Mouse (Mus musculus) hindbrain, embryonic 11.5 days (tissue): ENCODE results near the gene Alg14. TPM values are rescaled to one million over a fixed set of nuclear protein-coding genes. Genes with fewer than 3 reads are reported as not detected.
A peak's percentile ranks its signal among the peaks of the same experiment; 100 is the strongest.

Source experiments
- ATAC-seq: fragments of 200-750 bp; cut with Nextera tagmentation; 2 replicates; pipeline ENCODE4 v1.8.0; 2017; ENCODE audit warnings: mild to moderate bottlenecking, moderate TSS enrichment, moderate library complexity; ENCODE audit not compliant: low FRiP score
- DNase-seq: peaks from one replicate; pipeline ENCODE4 v3.0.0-alpha.2; 2015; ENCODE audit warnings: low spot score
- H3K27ac ChIP-seq: fragments of 300-500 bp; sonication (generic); 2 replicates; pipeline ENCODE4 v1.5.1; 2014; ENCODE audit warnings: mild to moderate bottlenecking, low read depth, low read length
- H3K27me3 ChIP-seq: fragments of 300-500 bp; sonication (generic); 2 replicates; pipeline ENCODE4 v1.6.1; 2014; ENCODE audit warnings: mild to moderate bottlenecking, low read length, moderate library complexity, mixed read lengths; ENCODE audit not compliant: control insufficient read depth, insufficient read depth
- H3K36me3 ChIP-seq: fragments of 300-500 bp; sonication (generic); 2 replicates; pipeline ENCODE4 v1.6.1; 2014; ENCODE audit warnings: mild to moderate bottlenecking, low read length, moderate library complexity, mixed read lengths; ENCODE audit not compliant: control insufficient read depth, insufficient read depth
- H3K4me1 ChIP-seq: fragments of 300-500 bp; sonication (generic); replicated peaks from 2 replicates; pipeline ENCODE4 v1.6.1; 2014; ENCODE audit warnings: low read length, mixed read lengths; ENCODE audit not compliant: control insufficient read depth, insufficient read depth
- H3K4me2 ChIP-seq: fragments of 300-500 bp; sonication (generic); replicated peaks from 2 replicates; pipeline ENCODE4 v1.6.1; 2014; ENCODE audit warnings: mild to moderate bottlenecking, low read depth, low read length
- H3K4me3 ChIP-seq: fragments of 300-500 bp; sonication (generic); 2 replicates; pipeline ENCODE4 v1.5.1; 2014; ENCODE audit warnings: low read depth, low read length
- H3K9ac ChIP-seq: fragments of 300-500 bp; sonication (generic); 2 replicates; pipeline ENCODE4 v1.6.1; 2014; ENCODE audit warnings: low read depth, low read length
- H3K9me3 ChIP-seq: fragments of 300-500 bp; sonication (generic); 2 replicates; pipeline ENCODE4 v1.6.1; 2016; ENCODE audit warnings: low read length; ENCODE audit not compliant: control insufficient read depth
- WGBS: fragments of 180-500 bp; shearing (Covaris S2); extraction: QIAGEN DNeasy Blood & Tissue Kit; methylation state at CpG from one replicate; pipeline ENCODE4 v1.1.7; 2014; 5-methylcytosine and 5-hydroxymethylcytosine counted together
- polyA plus RNA-seq: library from polyadenylated mRNA; unstranded; fragments of >200 nt; fragmentation: Nextera tagmentation; extraction: Ambion mirVana; gene quantifications from 2 replicates; pipeline ENCODE4 v1.2.1, GENCODE M21; 2014

The Alg14 gene
- polyA plus RNA-seq, 1 experiment from 2014 or later = 41.8 TPM

DNA sequence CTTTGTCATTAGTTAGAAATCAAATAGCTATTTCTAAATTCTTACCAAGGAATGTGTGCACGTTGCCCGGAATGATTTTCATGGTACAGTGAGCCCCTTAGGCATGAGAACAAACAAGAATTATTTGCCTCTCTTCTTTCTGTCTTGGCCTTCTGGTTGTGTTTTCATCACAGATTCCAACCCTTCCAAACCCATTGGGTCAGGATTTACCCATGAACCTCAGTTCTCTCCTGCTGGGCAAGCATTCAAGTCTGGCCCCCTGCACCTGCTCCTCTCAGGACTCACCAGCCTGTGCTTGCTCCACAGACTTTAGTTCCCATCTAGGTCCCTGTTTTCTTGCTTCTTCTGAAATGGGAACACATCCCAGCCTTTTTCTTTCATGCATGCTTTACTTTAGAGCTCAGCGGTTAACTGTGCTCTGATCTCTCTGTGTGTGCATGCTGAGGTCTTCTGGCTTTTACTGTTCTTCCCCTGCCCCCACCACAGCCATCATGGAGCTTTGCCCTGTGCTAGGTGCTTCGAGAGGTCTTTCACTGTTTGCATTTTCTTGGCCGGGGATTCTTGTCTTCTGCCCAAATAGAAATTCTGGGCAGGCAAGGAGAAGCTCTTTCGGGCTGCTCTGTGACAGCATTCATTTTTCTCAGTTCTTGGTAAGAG lies 44.8 kb downstream of the Alg14 start:
- H3K9ac ChIP-seq = no peak overlapping the region
- no peak overlapping the region for H3K4me2 ChIP-seq
- H3K4me3 ChIP-seq = no peak overlapping the region
- no peaks in the 10 kb centered on the region for H3K9me3 ChIP-seq
- no peak for DNase-seq
- H3K27ac ChIP-seq = no peak overlapping the region
- no peak for ATAC-seq
- H3K36me3 ChIP-seq = no peaks in the 10 kb centered on the region
- no peaks in the 10 kb centered on the region for H3K27me3 ChIP-seq
- no peaks in the 10 kb centered on the region for H3K4me1 ChIP-seq
- 89% methylated on average over 6 of the region's 6 CpGs for WGBS

- no peak for ATAC-seq
- no peak for DNase-seq
Measured at GRCm38 (mm10) chr3:121338687-121339086, 47.1 kb downstream of the Alg14 start.

DNA sequence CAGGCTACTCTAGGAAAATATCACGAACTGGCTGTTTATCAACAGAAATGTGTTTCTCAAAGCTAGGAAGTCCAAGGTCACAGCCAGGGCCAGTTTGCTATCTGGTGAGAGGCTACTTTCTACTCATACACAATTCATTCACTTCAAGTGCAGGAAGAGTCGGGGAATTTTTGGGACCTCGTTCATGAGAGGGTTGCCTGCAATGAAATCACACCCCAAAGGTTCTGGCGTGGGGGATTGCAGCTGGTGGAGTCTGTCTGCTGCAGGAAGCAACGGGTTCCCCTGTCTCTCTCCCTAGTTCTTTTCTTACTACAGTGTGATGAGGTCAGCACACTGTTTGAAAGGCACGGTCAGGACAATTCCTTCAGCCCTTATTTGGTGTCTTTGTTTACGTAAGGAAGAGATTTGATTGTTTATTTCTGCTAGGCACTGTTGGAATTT lies 48.8 kb downstream of the Alg14 start:
- Histone ChIP-seq H3K4me2 (no peak overlapping the region), H3K9me3 (no peaks in the 10 kb centered on the region), H3K27me3 (no peaks in the 10 kb centered on the region), H3K9ac (no peak overlapping the region), H3K36me3 (no peaks in the 10 kb centered on the region), H3K27ac (no peak overlapping the region), H3K4me3 (no peak overlapping the region), H3K4me1 (no peaks in the 10 kb centered on the region)
- no peak for DNase-seq
- no peak for ATAC-seq
- 64% methylated on average over 7 of the region's 7 CpGs for WGBS

More at GRCm38 (mm10) chr3:121338687-121339086, 47.1 kb downstream of the Alg14 start:
- Histone ChIP-seq H3K4me3 (no peak overlapping the region), H3K27me3 (no peaks in the 10 kb centered on the region), H3K36me3 (no peaks in the 10 kb centered on the region), H3K4me1 (no peaks in the 10 kb centered on the region), H3K4me2 (no peak overlapping the region), H3K9me3 (no peaks in the 10 kb centered on the region), H3K27ac (no peak overlapping the region), H3K9ac (no peak overlapping the region)
- WGBS = 57% methylated on average over 2 of the region's 2 CpGs

- 93% methylated on average over 7 of the region's 7 CpGs for WGBS
- DNase-seq = no peak
- Histone ChIP-seq H3K9me3 (no peaks in the 10 kb centered on the region), H3K4me3 (no peak overlapping the region), H3K36me3 (no peaks in the 10 kb centered on the region), H3K27me3 (no peaks in the 10 kb centered on the region), H3K9ac (no peak overlapping the region), H3K27ac (no peak overlapping the region), H3K4me1 (no peaks in the 10 kb centered on the region), H3K4me2 (no peak overlapping the region)
- ATAC-seq = no peak
Measured at GRCm38 (mm10) chr3:121343224-121343623, 51.7 kb downstream of the Alg14 start.

GRCm38 (mm10) chr3:121344056-121344945 lies 52.7 kb downstream of the Alg14 start:
- no peak overlapping the region for H3K9ac ChIP-seq
- H3K27ac ChIP-seq = peak overlapping the region; percentile 6; the same call in 1 of the 2 replicates
- ATAC-seq (no peak), DNase-seq (no peak)
- 40% methylated on average over 8 of the region's 8 CpGs for WGBS
- H3K4me3 ChIP-seq = no peak overlapping the region
- no peaks in the 10 kb centered on the region for H3K9me3 ChIP-seq
- H3K36me3 ChIP-seq = no peaks in the 10 kb centered on the region
- H3K27me3 ChIP-seq = no peaks in the 10 kb centered on the region
- H3K4me2 ChIP-seq = no peak overlapping the region
- no peaks in the 10 kb centered on the region; the same call in 1 of the 2 replicates for H3K4me1 ChIP-seq

DNA sequence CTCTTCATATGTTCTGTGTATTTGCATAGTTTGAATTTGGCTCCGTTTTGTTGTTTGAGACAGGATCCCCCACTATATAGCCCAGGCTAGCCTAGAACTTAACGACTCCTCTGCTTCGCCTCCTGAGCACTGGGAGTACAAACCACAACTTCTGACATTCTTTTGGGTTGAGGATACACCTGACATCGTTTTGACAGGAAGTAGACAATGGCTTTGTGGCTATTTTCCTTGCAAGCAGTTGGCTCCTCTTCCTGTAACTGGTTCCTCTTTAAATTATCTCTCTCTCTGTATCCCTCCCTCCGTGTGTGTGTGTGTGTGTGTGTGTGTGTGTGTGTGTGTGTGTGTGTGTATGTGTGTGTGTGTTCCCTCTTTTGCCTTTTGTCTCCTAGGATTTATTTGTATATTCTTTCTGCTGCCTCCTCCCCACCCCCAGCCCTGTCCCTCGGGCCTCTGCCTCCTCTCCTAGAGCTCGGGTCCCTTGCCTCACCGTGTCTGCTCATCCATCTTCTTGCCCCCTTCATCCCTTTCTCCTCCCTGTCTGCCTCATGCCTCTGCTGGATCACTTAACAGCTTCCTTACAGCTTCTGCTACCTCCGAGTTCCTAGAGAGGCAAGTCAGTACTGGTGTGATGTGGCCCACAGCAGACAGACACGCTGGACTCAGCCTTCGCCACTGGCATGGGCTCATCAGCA lies 53.5 kb downstream of the Alg14 start:
- Histone ChIP-seq H3K9me3 (no peaks in the 10 kb centered on the region), H3K27ac (peak overlapping the region; percentile 6; the same call in 1 of the 2 replicates), H3K4me2 (no peak overlapping the region), H3K9ac (no peak overlapping the region), H3K4me1 (peaks cover 2% of the 10 kb centered on the region; the same call in 1 of the 2 replicates), H3K4me3 (no peak overlapping the region), H3K27me3 (no peaks in the 10 kb centered on the region), H3K36me3 (no peaks in the 10 kb centered on the region)
- 50% methylated on average over 11 of the region's 11 CpGs for WGBS
- peak; percentile 12 for DNase-seq
- no peak for ATAC-seq

DNA sequence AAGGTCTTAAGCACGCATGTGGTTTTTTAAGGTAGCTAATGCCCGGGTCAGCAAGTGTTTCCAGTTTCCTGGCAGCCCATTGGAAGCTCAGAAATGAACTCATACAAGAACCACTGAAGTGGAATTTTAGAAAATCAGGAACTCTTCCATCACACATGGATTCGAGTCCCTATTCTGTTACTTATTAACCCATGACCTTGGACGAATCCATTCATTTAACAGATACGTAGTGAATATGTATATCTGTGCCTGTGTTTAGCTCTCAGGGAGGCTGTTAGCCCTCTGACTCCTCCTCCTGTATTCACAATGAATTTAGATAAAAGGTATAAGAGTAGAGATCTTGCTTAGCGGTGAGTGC lies 54.0 kb downstream of the Alg14 start:
- Histone ChIP-seq H3K4me3 (no peak overlapping the region), H3K4me2 (no peak overlapping the region), H3K36me3 (no peaks in the 10 kb centered on the region), H3K27me3 (no peaks in the 10 kb centered on the region), H3K4me1 (peaks cover 2% of the 10 kb centered on the region; the same call in 1 of the 2 replicates), H3K9me3 (no peaks in the 10 kb centered on the region), H3K27ac (no peak overlapping the region), H3K9ac (no peak overlapping the region)
- ATAC-seq (no peak), DNase-seq (no peak)
- WGBS = 53% methylated on average over 6 of the region's 6 CpGs

GRCm38 (mm10) chr3:121346507-121347267 lies 55.1 kb downstream of the Alg14 start:
- no peaks in the 10 kb centered on the region for H3K36me3 ChIP-seq
- no peak overlapping the region for H3K4me3 ChIP-seq
- peaks cover 2% of the 10 kb centered on the region; the same call in 1 of the 2 replicates for H3K4me1 ChIP-seq
- H3K4me2 ChIP-seq = no peak overlapping the region
- H3K9ac ChIP-seq = no peak overlapping the region
- 96% methylated on average over 12 of the region's 12 CpGs for WGBS
- ATAC-seq (no peak), DNase-seq (no peak)
- no peaks in the 10 kb centered on the region for H3K9me3 ChIP-seq
- H3K27ac ChIP-seq = no peak overlapping the region
- no peaks in the 10 kb centered on the region for H3K27me3 ChIP-seq
